Mouse (Mus musculus): ENCODE results near the gene Acod1.
A peak's percentile ranks its signal among the peaks of the same experiment; 100 is the strongest.

Gene Acod1

DNA sequence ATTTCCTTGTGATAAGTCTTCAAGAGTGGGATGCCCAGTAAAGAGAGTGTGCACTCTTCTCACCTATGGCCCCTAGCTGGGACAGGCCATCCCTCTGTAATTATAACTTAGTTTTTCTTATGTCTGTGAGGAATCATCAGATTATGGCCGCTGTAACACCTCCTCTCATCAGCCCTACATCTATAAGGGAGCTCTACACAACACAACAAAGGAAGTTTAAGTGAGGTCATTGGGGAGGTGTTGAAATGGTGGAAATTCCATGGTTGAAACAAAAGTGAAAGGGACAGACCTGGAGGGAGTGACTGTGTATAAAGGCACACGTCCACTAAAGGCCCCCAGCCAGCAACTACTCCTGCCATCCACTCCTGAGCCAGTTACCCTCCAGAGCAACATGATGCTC, at the start of gene Acod1:
Gene Acod1 (plus strand): TSS at position 301 of the 400 bp plus-strand sequence.
- no peak for DNase-seq (ENCODE audit: low spot score)

DNA sequence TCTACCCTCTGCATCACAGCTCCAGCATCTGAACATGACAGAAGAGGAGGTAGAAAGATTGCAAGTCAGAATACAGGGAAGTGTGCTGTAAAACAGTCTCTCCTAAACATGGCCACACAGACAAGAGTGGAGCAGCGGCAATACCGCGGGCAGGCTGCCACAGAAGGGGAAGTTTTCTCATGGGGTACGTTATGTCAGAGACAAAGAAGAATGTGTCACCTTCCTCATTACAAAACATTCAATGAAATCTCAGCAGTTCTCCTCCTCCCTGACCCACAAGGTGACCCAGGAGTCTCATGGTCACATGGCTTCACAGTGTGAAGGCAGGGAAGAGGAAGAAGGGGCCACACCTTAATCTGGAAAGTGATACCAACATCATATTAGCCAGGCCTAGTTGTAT, 39.0 kb upstream of the Acod1 start:
- DNase-seq (ENCODE audit: low spot score) = no peak

DNA sequence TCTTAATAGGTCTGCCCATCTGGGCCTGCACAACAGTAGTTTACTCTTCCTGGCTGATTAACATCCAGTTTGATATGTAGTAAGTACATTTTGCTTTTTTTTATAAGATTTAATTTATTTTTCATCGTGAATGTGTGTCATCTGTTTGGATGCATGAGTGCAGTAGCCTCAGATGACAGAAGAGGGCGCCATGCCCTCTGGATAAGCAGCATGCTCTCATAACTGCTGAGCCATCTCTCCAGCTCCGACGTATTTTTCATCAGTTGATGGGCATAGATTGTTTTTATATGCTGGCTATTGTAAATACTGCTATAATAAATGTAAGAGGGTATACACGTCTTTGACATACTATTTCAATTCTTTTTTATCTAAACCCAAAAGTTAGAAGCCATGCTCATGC, 35.0 kb upstream of the Acod1 start:
- DNase-seq (ENCODE audit: low spot score) = peak; percentile 5

DNA sequence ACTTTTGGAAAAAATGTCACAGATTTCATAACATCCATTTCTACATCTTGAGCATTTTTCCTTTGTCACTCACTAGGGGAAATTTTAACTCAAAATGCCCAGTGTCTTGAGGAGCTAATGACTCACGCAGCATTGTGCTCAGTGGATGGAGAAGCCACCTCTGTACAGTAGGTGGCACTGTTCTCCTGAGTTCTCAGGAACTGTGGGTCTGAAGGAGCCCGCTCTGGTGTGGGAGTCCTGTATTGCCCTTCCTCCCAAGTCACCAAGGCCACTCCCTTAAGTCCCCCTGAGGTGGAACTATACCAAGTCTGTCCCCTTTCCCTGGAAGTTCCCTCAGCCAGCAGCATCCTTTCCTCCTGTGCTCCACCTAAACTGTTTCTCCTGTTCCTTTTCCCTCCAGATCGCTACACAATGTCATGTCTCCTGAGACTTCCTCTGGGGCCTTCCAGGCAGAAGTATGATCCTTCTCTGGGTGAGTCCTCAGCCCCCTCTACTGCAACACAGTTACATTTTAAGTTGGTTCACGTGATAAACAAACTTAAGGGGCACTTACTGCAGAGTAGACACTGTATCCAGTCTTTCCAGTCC, 34.1 kb upstream of the Acod1 start:
- DNase-seq (ENCODE audit: low spot score) = peak; percentile 47

DNA sequence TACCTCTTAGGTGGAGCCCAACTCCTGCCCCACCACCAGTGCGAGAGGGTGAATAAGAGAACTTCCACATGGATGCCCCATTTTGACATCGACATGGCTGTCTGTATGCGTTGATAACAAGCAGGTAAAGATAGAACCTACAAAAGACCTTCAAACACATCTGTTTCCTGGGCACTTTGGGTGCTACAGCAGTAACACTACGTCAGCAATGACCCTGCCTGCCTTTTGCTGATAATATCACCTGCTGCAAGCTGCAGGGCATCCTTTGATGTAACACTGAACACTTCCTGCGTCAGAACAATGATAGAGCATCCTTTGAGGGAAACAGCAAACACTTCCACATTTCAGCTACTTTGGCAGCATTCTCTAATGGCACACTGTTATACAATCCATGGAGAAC, 29.8 kb upstream of the Acod1 start:
- no peak for DNase-seq (ENCODE audit: low spot score)

DNA sequence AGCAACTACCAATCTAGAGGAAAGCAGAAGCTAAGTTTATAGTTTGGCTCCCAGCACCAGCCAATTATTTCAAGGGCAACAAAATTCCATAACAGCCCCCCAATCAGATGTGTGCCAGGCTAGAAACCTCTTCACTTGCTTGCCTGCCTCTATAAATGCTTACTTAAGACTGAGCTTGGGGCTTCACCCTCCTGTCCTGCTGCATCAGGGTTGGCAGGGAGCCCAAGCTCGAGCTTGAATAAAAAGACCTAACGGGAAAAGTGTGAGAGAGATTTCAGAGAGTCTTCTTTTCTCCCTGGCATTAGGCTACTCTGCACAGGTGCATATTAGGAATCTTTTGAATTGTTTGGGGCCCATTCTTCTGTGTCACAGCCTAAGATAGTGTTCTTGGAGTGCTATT, 26.7 kb upstream of the Acod1 start:
- DNase-seq (ENCODE audit: low spot score) = no peak

DNA sequence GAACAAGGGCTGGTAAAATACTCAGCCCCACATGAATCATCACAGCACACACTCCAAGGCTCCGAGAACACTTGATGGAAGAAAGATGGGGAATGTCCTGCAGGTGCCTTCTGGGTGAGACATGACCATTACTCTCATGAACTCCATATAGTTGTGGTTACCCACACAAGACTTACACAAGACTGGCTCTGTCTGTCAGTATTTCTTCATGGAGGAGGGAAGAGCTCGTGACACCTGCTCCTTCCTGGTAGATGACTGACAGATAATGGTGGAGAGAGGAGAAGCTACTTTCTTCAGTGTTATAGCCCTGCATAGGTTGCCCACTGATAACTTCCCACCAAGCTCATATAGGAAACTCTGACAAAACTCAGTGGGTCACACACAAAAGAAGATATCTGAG, 17.6 kb upstream of the Acod1 start:
- no peak for DNase-seq (ENCODE audit: low spot score)

DNA sequence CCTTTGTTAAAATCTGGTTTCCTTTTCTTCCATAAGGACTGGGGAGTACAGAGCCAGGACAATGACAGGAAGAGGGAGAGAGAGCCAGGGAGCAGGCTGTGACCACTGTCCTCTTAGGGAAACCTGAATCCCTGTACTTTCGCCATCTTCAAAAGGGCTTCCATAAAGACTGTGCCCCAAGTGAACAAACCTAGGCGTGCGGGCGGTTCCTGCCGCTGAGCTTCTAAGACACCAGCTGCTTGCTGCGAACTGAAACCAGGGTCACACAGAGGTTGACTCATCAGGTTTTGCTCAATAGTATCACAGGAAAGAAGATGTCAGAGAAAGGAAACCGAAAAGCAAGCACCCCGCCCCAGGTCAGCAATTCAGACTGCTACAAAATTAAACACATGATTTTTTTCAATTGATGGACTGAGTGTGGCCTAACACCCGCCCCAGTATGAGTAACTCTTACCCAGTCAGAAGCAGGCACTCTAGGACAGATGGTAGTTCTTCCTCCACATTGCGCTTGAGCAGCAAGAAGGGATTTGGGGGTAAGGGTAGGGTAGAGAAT, 13.4 kb upstream of the Acod1 start:
- no peak for DNase-seq (ENCODE audit: low spot score)

DNA sequence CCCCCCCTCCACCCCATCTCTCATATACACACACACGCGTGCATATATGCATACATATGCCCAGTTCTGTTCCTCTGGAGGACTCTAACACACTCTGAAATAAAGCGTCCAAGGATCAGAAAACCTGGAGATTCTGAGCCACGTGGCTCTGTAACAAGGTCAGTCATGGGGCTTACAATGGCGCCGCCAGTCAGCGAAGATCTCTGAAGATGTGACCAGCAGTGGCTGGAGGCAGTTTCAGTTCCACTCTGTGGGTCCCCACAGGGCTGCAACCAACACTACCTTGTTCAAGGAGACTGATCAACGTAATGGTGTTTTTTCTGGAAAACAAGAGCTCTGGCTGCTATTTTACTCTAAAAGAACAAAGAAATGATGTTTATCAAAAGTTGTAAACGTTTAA, 12.7 kb upstream of the Acod1 start:
- DNase-seq (ENCODE audit: low spot score) = no peak

DNA sequence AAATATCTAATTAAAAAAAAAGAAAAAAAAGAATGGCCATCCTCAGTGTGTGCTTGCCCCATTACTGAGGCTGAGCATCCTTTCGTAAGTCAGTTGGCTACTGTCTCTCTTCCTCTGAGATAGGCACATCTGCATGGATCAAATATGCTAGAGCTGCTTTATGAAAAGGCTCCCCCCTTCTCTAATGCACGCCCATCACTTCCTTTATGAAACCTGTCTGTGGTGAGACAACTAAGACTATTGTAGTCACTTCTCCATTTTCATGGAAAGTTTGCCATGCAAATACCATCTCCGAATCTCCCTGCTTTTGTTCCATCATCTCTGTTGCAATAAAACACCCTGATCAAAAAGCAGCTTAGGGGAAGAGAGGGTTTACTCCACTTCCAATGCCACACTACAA, 9.8 kb upstream of the Acod1 start:
- no peak for DNase-seq (ENCODE audit: low spot score)

DNA sequence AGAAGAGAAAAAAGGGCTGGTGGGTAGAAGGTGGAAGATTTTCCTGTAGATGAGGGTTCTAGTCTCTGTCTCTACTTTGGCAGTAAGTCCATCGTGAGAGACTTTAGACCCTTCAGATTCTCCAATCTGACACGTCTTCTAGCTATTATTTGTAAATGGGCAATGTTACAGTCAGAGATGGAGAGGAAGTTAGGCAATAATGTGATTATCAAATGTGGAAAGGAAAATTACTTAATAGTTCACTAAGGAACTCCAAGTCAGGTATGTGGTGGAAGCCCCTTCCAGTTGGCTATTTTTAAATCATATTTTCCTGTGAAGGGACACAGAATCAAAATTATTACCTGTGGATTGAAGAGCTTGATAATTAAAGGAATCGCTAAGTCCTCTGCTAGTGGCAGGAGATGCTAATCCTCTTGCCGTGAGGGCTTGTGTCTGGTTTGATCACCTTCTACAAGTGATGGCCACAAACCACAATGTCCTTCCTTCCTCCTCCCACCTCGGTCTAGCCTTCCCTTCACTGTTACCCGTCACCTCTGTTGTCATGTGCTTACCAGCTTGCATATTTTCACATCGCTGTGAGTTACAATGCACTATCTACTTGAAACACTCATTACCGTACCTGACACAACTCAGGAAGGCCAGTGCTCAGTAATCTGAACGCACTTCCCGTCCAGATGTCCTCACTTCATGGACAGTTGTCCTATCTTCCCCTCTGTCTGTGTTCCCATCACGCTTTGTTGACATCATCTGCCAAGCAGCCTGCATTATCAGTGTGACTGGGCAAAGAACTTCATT, 1.7 kb downstream of the Acod1 start:
- no peak for DNase-seq (ENCODE audit: low spot score)

DNA sequence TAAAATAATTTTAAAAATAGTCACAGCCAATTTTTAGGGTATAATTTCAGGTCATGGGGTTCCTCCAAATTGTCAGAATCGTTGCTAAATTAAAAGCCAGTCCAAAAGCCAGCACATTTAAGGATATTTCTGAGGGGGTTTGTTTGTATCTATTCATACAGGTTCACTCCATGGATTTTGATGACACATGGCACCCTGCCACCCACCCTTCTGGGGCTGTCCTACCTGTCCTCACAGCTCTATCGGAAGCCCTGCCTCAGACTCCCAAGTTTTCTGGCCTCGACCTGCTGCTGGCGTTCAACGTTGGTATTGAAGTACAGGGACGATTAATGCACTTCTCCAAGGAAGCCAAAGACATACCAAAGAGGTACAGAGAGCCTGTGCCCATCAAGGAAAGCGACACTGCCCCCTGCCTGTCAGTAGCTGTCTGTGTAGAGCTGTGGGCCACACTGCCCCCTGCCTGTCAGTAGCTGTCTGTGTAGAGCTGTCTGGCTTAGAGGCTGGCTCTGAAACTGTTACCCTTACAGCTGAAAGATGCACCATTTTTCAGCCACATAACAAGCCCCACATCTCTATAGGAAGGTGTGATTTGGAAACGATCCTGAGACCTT, 4.5 kb downstream of the Acod1 start:
- peak; percentile 62 for DNase-seq (ENCODE audit: low spot score)

DNA sequence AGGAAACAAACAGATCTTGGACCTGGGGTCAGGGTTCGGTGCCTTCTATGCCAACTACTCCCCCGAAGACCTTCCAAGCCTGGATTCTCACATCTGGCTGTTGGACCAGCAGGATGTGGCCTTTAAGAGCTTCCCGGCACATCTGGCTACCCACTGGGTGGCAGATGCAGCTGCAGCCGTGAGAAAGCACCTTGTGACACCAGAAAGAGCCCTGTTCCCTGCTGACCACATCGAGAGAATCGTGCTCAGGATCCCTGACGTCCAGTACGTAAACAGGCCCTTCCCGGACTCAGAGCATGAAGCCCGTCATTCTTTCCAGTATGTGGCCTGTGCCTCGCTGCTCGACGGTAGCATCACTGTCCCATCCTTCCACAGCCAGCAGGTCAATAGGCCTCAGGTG, 8.0 kb downstream of the Acod1 start:
- no peak for DNase-seq (ENCODE audit: low spot score)

DNA sequence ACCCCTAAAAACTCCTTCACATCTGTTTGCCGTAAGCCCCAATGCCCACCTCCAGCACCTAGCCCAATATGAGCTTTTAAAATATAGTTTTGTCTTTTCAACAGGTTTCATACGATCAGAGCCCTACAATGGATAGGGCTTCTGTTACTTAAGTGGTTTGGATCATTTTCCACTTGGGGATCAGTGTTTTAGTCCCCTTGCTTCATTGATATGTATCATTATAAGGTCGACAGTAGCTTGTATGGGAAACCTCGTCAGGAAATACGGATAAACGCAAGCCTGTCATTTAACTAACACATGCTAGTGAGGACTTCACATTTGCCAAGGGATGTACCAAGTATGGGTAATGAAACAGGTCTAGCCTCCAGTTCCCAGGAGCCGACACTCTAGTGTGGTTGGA, 9.8 kb downstream of the Acod1 start:
- no peak for DNase-seq (ENCODE audit: low spot score)

DNA sequence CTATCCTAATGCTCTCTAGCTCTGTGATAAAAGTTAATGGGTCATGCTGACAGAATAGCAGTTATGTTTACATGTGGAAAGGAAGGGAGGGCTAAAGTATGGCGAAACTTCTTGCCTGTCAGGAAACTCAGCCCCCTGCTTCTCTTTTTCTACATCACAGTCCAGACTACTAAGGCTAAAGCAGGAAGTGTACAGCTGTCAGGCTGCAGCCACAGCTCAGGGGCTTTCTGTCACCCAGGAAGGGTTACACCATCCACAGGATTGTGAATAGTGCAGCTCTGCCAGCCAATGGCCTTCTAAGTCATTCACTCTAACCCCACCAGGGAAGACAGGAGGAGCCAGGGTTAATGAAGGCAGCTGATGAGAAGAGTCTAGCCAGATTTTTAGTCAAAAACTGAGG, 12.2 kb downstream of the Acod1 start:
- DNase-seq (ENCODE audit: low spot score) = no peak

DNA sequence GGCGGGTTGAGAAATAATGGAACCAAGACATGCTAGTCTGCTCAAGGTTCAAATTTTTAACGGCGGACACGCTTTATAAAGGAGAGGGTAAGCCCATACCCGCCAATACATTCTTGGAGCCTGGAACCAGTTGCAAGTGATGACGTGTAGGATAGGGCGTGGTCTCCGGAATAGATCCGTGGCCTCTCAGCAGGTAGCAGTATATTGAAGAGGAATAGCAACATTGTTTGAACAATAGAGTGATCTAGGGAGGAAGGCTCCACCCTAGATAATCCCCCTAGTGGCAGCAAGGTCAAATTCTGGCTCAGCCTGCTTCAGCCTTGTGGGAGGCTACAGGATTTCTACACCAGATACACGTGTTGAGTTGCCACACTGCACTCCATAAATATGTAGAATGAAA, 12.7 kb downstream of the Acod1 start:
- DNase-seq (ENCODE audit: low spot score) = no peak

DNA sequence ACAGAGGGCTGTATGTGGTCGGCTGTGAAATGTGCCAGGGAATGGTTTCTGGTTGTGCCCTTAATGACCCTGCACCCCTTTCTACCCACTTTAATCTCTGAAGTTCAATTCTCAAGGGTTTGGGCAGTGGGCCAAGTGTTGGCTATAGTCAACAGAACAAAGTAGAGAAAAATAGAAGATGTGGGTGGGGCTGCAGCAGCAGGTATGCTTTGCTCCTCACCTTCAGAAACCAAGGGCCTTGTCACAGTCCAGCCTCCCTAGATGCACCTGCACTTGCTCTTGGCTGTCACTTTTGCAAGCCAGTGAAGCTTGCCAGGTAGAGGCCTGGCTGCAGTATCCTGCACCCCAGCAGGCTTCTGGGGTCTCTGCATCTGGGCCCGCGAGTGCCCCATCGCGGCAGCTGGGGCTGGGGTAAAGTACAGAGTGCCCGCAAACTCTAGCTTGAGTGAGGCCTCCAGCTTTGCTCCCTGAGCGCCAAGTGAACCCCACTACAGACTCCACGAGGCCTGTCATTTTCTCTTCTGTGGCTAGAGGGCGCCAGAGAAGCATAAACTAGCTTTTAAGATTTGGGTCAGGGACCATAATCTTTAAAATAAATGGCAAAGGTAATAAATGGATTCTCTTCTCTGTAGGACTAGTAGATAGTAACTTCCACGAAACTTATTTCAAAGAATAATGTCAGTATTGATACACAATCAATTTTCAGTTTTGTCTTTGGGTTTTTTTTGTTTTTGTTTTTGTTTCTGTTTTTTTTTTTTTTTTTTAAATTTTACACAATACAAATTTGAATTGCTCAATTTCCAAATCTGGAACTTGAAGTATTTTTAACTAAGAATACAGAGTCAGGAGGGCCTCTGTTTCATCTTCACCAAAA, 18.8 kb downstream of the Acod1 start:
- peak; percentile 74 for DNase-seq (ENCODE audit: low spot score)

DNA sequence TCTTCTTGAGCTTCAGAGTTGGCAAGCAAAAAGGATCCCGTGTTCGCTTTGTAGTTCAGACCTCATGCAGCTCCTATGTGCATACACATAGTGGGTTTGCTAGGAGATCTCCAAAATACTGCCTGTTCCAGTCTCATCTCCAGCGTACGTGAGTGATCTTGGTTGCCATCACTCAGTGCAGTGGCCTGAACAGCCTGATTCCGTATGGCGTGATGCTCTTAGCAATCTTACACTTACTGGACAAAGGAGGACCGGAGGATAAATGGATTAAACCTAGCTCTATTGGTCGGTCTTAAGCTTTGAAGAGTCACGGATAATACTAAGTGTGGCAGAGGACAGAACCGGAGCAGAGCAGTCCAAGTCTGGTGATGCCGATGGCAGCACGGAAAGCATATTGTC, 22.7 kb downstream of the Acod1 start:
- DNase-seq (ENCODE audit: low spot score) = no peak

DNA sequence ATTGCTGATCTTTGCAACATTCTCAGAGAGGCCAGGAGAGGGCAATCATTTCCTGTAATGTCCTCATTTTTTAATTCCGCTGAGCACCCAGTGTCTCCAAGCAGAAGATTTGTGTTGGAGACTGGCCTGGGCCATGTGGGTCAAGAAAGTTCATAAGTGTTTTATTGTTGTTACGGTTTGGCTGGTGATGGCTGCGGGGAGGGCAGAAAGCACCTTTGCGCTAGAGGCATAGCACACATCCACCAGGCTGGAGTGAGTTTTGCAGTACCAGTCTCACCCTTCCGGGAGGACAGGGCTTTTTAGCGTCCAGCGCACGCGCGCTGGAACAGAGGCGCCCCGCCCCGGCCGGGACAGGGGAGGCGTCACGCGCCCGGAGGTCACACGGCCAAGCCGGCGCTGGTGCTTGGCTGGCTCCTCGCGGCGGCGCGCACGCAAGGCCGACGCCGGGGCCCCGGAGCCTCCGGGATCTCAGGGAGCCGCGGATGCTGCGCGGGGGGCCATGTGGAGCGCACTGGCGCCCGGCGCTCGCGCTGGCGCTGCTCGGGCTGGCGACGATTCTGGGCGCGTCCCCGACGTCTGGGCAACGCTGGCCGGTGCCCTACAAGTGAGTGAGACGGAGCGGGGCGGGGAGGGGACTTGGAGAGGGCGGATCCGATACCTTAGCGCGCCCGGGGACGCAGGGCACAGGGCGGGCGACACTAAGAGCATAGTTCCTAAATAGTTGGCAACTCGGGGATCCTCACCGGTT, 23.3 kb downstream of the Acod1 start, which contains the start of gene Cln5:
Gene Cln5 (plus strand): TSS at position 353 of the 748 bp plus-strand sequence.
- DNase-seq (ENCODE audit: low spot score) = peak; percentile 90

DNA sequence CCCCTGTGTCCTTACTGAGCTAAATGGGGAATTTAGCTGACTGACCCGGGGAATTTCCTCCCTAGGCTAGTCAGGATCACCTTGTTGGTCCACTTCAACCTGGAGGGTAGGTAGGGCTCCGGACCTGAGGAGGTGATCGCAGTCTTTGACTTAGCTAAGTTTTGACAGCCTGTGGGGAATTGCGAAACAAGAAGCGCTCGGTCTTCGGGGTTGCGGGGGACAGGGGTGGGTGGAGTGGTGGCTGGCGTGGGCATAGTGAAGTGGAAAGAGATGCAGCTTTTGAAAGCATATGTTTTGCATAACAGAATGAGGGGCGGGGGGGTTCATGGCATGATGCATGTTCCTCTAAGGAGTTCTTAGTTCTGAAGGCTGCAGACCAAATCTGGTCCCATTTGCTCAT, 24.0 kb downstream of the Acod1 start:
- DNase-seq (ENCODE audit: low spot score) = no peak

DNA sequence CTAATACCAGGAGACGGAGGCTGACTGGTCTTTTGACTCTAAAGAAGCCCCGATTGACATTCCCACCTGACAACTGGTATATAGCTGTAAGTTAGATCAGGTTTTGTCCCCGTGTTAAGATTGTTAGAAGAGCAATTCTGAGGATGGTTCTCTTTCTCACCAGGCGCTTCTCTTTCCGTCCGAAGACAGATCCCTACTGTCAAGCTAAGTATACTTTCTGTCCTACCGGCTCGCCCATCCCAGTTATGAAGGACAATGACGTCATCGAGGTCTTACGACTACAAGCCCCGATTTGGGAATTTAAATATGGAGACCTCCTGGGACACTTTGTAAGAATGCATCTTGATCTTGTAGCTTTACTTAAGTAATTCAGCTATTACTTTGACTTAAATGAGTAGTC, 24.7 kb downstream of the Acod1 start:
- DNase-seq (ENCODE audit: low spot score) = no peak
